ENCODE assay signal across 15 mouse cellular contexts in the genomic region with DNA sequence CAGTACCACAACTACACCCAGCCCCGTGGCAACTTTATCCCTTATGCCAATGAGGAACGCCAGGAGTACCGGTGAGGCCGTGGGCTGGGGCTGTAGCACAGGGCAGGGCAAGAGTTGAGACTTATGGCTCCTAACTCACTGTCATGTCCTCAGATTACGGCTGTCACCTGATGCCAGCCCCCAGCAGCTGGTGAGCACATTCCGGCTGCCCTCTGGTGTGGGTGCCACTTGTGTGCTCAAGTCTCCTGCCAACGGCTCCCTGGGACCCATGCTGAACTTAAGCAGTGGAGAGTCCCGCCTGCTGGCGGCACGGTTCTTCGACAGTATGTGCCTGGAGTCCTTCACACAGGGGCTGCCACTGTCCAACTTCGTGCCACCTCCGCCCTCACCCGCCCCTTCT. TPM values are rescaled to one million over a fixed set of nuclear protein-coding genes. Genes with fewer than 3 reads are reported as not detected.
"Had no signal": no experiment of that assay in that cellular context is flagged by ENCODE, and none has a peak within 500 bp of the region (broad histone marks: within the 10 kb centered on the region; RNA-seq: fewer than 3 reads in every experiment).

No protein-coding gene starts in this region.

- DNase-seq: retina, postnatal 1 day; right cerebral cortex, adult 18-20 months; right cerebral cortex, postnatal 14 days; right cerebral cortex, postnatal 25 days; right cerebral cortex, postnatal 4 days; spleen, adult 18-20 months; thymus, adult 18-20 months; thymus, adult 2 months; thymus, postnatal 14 days; thymus, postnatal 25 days; thymus, postnatal 36 days; thymus, postnatal 4 days had no signal

- H3K4me1 ChIP-seq: neural tube, embryonic 15.5 days; stomach, embryonic 15.5 days had no signal

- H3K9me3 ChIP-seq: neural tube, embryonic 15.5 days; stomach, embryonic 15.5 days had no signal

- H3K27me3 ChIP-seq: neural tube, embryonic 15.5 days; stomach, embryonic 15.5 days had no signal

- H3K4me3 ChIP-seq: neural tube, embryonic 15.5 days; stomach, embryonic 15.5 days had no signal

- H3K4me2 ChIP-seq: neural tube, embryonic 15.5 days; stomach, embryonic 15.5 days had no signal

- H3K27ac ChIP-seq: neural tube, embryonic 15.5 days; stomach, embryonic 15.5 days; stomach, postnatal 0 days had no signal

RNA-seq across cellular contexts. Expression of a gene that starts 19.6 kb away (rescaled TPM):
- polyA plus RNA-seq: stomach, postnatal 0 days had no signal
